Mouse (Mus musculus) MEL (cell line): ENCODE measurements around the gene Zscan10.

Source experiments
- CTCF ChIP-seq, 3 experiments: IDR thresholded peaks in 2 of 3; conservative IDR thresholded peaks in 1 of 3; 2 replicates each; pipeline ENCODE4 v1.5.1; 2011 to 2012; ENCODE audit warnings: low read length in 3 of 3, low read depth in 2 of 3, mild to moderate bottlenecking in 2 of 3, improper control_type of control experiment in 1 of 3, inconsistent platforms in 1 of 3, mixed read lengths in 1 of 3, moderate library complexity in 1 of 3; ENCODE audit not compliant: control insufficient read depth in 1 of 3, insufficient read depth in 1 of 3, poor library complexity in 1 of 3, severe bottlenecking in 1 of 3
- EP300 ChIP-seq, 2 experiments: IDR thresholded peaks; 2 replicates each; pipeline ENCODE4 v1.6.1; 2011; ENCODE audit warnings: improper control_type of control experiment in 2 of 2, low read length in 2 of 2, low read depth in 1 of 2, mild to moderate bottlenecking in 1 of 2
- POLR2A ChIP-seq, 2 experiments: IDR thresholded peaks; 2 replicates each; pipeline ENCODE4 v1.6.1; 2011 to 2012; ENCODE audit warnings: low read length in 2 of 2, mild to moderate bottlenecking in 2 of 2, control low read depth in 1 of 2, improper control_type of control experiment in 1 of 2, low read depth in 1 of 2, moderate library complexity in 1 of 2; ENCODE audit not compliant: control insufficient read depth in 1 of 2, insufficient read depth in 1 of 2, poor library complexity in 1 of 2

DNA sequence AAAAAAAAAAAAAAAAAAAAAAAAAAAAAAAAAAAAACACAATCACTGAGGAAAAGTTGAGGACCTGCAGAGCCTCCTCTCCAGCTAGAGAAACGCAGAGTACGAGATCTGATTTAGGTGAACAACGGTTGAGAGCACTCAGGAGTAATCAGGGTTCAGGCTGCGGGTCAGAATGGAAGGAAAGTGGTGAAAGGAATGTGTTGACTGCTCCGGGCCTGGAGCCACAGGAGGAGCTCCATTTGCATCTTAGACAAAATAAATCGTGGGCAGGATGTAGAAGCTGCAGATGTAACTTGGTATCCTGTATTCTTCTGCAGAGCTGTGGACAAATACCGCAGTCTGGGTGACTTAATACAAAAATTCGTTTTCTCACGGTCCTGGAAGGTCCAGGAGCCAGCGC lies 45.2 kb downstream of the Zscan10 start:
- TF ChIP-seq EP300 (IDR thresholded peaks at IDR 0.05; ENCODE audit: low read depth in 1 of 2, low read length in 2 of 2) (no peak), POLR2A (IDR thresholded peaks at IDR 0.05; ENCODE audit: control insufficient read depth in 1 of 2, insufficient read depth in 1 of 2, low read depth in 1 of 2, low read length in 2 of 2, poor library complexity in 1 of 2) (no peak), CTCF (IDR thresholded peaks at IDR 0.05 in 2 of 3, conservative IDR thresholded peaks at IDR 0.05 in 1 of 3; ENCODE audit: control insufficient read depth in 1 of 3, insufficient read depth in 1 of 3, low read depth in 2 of 3, low read length in 3 of 3, poor library complexity in 1 of 3, severe bottlenecking in 1 of 3) (no peak)
